Mouse (Mus musculus) liver, adult 10 weeks (tissue): ENCODE data around the gene Tmem229b. TPM values are rescaled to one million over a fixed set of nuclear protein-coding genes. Genes with fewer than 3 reads are reported as not detected.

Experiments
- polyA plus RNA-seq: library from polyadenylated mRNA; stranded (reverse); fragments of 350-450 nt; fragmentation: Illumina TruSeq; extraction: RNeasy Lipid Tissue Mini Kit (QIAGEN cat#74804); gene quantifications from one replicate; pipeline ENCODE4 v1.2.3, GENCODE M21; 2014; ENCODE audit warnings: low read depth, low replicate concordance

The Tmem229b gene
- 0.64 TPM for polyA plus RNA-seq

GRCm38 (mm10) chr12:79007126-79007753 lies at the start of gene Tmem229b:
Gene Tmem229b, minus strand, starts transcription at chr12:79007627.

GRCm38 (mm10) chr12:79028911-79029861 lies 21.8 kb upstream of the Tmem229b start, which contains the start of gene Plekhh1:
Gene Plekhh1, plus strand, starts transcription at chr12:79029163.

Other genes with a start within 250 kb of the Tmem229b start
- gene Atp6v1d, start 146.0 kb downstream of the Tmem229b start, polyA plus RNA-seq = 50.9 TPM
- 53.0 TPM for gene Eif2s1, start 145.8 kb downstream of the Tmem229b start, polyA plus RNA-seq
- 0.66 TPM for gene Plek2, start 100.7 kb downstream of the Tmem229b start, polyA plus RNA-seq
- 0.34 TPM for gene Plekhh1, start 21.5 kb upstream of the Tmem229b start, polyA plus RNA-seq
- 8.3 TPM for gene Pigh, start 82.0 kb upstream of the Tmem229b start, polyA plus RNA-seq
- gene Arg2, start 123.2 kb upstream of the Tmem229b start, polyA plus RNA-seq = 0.37 TPM
- gene Vti1b, start 165.0 kb upstream of the Tmem229b start, polyA plus RNA-seq = 64.3 TPM
- 88.6 TPM for gene Rdh11, start 184.7 kb upstream of the Tmem229b start, polyA plus RNA-seq
- gene Rdh12, start 201.3 kb upstream of the Tmem229b start, polyA plus RNA-seq = not detected